Comparison of ENCODE assay signal across 8 mouse cellular contexts in genomic region chr2:153346221-153347182, GRCm38 (mm10). TPM values are rescaled to one million over a fixed set of nuclear protein-coding genes. Genes with fewer than 3 reads are reported as not detected.
DNase-seq lines count a peak whose midpoint lies in the region; TF ChIP-seq lines count a peak whose summit lies in the region.

No protein-coding gene starts in this region.

- no peaks in the 10 kb centered on the region for H3K9me3 ChIP-seq in ES-Bruce4 (replicated peaks; ENCODE audit: control insufficient read depth, insufficient read depth, low read length, poor library complexity, severe bottlenecking)
- H3K9me3 ChIP-seq in forebrain, embryonic 10.5 days = no peaks in the 10 kb centered on the region

- under 1% methylated on average over 58 of the region's 76 CpGs for WGBS in forebrain, embryonic 10.5 days

- no peak for TF ChIP-seq POLR2A in ES-Bruce4 (IDR thresholded peaks at IDR 0.05; ENCODE audit: insufficient read depth, low read length)

- peak overlapping the region; percentile 100 for H3K9ac ChIP-seq in ES-Bruce4 (ENCODE audit: low read depth, poor library complexity, severe bottlenecking)

- H3K27me3 ChIP-seq in ES-Bruce4 (ENCODE audit: control insufficient read depth, insufficient read depth, low read length, poor library complexity, severe bottlenecking) = no peaks in the 10 kb centered on the region
- H3K27me3 ChIP-seq in forebrain, embryonic 10.5 days (ENCODE audit: poor library complexity, severe bottlenecking) = no peaks in the 10 kb centered on the region

- peak overlapping the region; percentile 93 for H3K27ac ChIP-seq in ES-Bruce4 (ENCODE audit: insufficient read depth, low read length)
- peak overlapping the region; percentile 100 for H3K27ac ChIP-seq in forebrain, embryonic 10.5 days

- peaks cover 2% of the 10 kb centered on the region for H3K4me1 ChIP-seq in ES-Bruce4 (ENCODE audit: control insufficient read depth, insufficient read depth, low read length)
- peaks cover 47% of the 10 kb centered on the region for H3K4me1 ChIP-seq in forebrain, embryonic 10.5 days

- DNase-seq in adrenal gland, postnatal 4 days (ENCODE audit: low spot score in 2 of 2) = peak; percentile 34 to 37
- DNase-seq in forebrain, embryonic 10.5 days (ENCODE audit: extremely low spot score, low spot score) = peak; percentile 77
- peak; percentile 78 to 80 for DNase-seq in heart, postnatal 10 days
- DNase-seq in kidney, postnatal 36 days = peak; percentile 72 to 88
- DNase-seq in lung, postnatal 25 days (ENCODE audit: low spot score) = peak; percentile 52
- peak; percentile 40 for DNase-seq in retina, postnatal 7 days (ENCODE audit: low read depth, low spot score)
- DNase-seq in urinary bladder, adult 2 months (ENCODE audit: low spot score) = peak; percentile 63

- H3K36me3 ChIP-seq in ES-Bruce4 (ENCODE audit: control insufficient read depth, insufficient read depth, low read length, poor library complexity, severe bottlenecking) = peaks cover 18% of the 10 kb centered on the region
- peaks cover 31% of the 10 kb centered on the region for H3K36me3 ChIP-seq in forebrain, embryonic 10.5 days (replicated peaks)

- no peak for TF ChIP-seq CTCF in ES-Bruce4 (IDR thresholded peaks at IDR 0.05; ENCODE audit: low read depth, low read length)

- intact Hi-C loops in heart, postnatal 10 days (cut with DNase I) = no loop called here

- peak overlapping the region; percentile 85 for H3K4me3 ChIP-seq in ES-Bruce4 (ENCODE audit: low read depth, low read length)
- H3K4me3 ChIP-seq in forebrain, embryonic 10.5 days = peak overlapping the region; percentile 88

- peak; percentile 39; the same call in 1 of the 2 replicates for TF ChIP-seq EP300 in ES-Bruce4 (IDR thresholded peaks at IDR 0.05; ENCODE audit: insufficient read depth, low read depth, low read length)

RNA-seq across cellular contexts. Expression of gene Asxl1, which starts 0.9 kb away (rescaled TPM):
- polyA plus RNA-seq in ES-Bruce4 (2011; ENCODE audit: insufficient read depth, insufficient read length, low read depth, missing spikeins) = 55.7 and 63.3 TPM in 2 replicates
- 10 to 100 TPM; 51.3 to 53.2 TPM for total RNA-seq in adrenal gland, postnatal 4 days (2021)
- polyA plus RNA-seq in forebrain, embryonic 10.5 days (2016; fragmentation: Nextera tagmentation; extraction: Ambion mirVana) = 13.1 and 14.2 TPM in 2 replicates
- total RNA-seq in heart, postnatal 10 days (2021) = 10 to 100 TPM; 27.5 to 30.3 TPM
- 14.5 and 19.3 TPM in 2 replicates for polyA plus RNA-seq in urinary bladder, adult 2 months (2012; rRNA removed)

RNA-seq across cellular contexts. Expression of gene Kif3b, which starts 55.3 kb away (rescaled TPM):
- 14.7 and 16.8 TPM in 2 replicates for polyA plus RNA-seq in ES-Bruce4 (2011; ENCODE audit: insufficient read depth, insufficient read length, low read depth, missing spikeins)
- 10 to 100 TPM; 28.0 to 29.2 TPM for total RNA-seq in adrenal gland, postnatal 4 days (2021)
- polyA plus RNA-seq in forebrain, embryonic 10.5 days (2016; fragmentation: Nextera tagmentation; extraction: Ambion mirVana) = 6.2 and 6.9 TPM in 2 replicates
- 10 to 100 TPM; 11.3 to 12.9 TPM for total RNA-seq in heart, postnatal 10 days (2021)
- polyA plus RNA-seq in urinary bladder, adult 2 months (2012; rRNA removed) = 14.5 TPM in 2 replicates

Comparison
In these comparisons a context has a peak if more than half of its experiments do, and no peak if none do; other contexts are left out.
1. Peak in every context shown above with its lines: DNase-seq, H3K4me3 ChIP-seq and H3K27ac ChIP-seq.